Mouse (Mus musculus): ENCODE results near the gene Ppif. TPM values are rescaled to one million over a fixed set of nuclear protein-coding genes. Genes with fewer than 3 reads are reported as not detected.

The Ppif gene
- 10 to 100 TPM; 19.9 to 20.8 TPM for total RNA-seq (2021)

- intact Hi-C loops (cut with DNase I) = loop anchor here (10.0 kb wide), 1 partner anchor 1199 kb away; no protein-coding TSS in a partner anchor
- DNase-seq = peak; percentile 97
Observed at GRCm38 (mm10) chr14:25693888-25694568, at the start of gene Ppif. Gene Ppif (plus strand): TSS chr14:25694154.

GRCm38 (mm10) chr14:25645717-25646116 lies 48.2 kb upstream of the Ppif start:
- intact Hi-C loops (cut with DNase I) = no loop called here
- DNase-seq = no peak

GRCm38 (mm10) chr14:25646161-25646621 lies 47.8 kb upstream of the Ppif start:
- intact Hi-C loops (cut with DNase I) = no loop called here
- peak; percentile 53 for DNase-seq

- DNase-seq = no peak
- intact Hi-C loops (cut with DNase I) = no loop called here
Observed at GRCm38 (mm10) chr14:25651131-25651530, 42.8 kb upstream of the Ppif start.

- DNase-seq = no peak
- intact Hi-C loops (cut with DNase I) = no loop called here
Observed at GRCm38 (mm10) chr14:25651905-25652304, 42.0 kb upstream of the Ppif start.

- no peak for DNase-seq
- intact Hi-C loops (cut with DNase I) = no loop called here
Observed at GRCm38 (mm10) chr14:25654401-25655197, 39.4 kb upstream of the Ppif start.

- intact Hi-C loops (cut with DNase I) = no loop called here
- peak; percentile 65 for DNase-seq
Observed at GRCm38 (mm10) chr14:25660661-25661060, 33.3 kb upstream of the Ppif start.

- intact Hi-C loops (cut with DNase I) = no loop called here
- no peak for DNase-seq
Observed at GRCm38 (mm10) chr14:25661185-25661920, 32.6 kb upstream of the Ppif start.

GRCm38 (mm10) chr14:25663649-25664309 lies 30.2 kb upstream of the Ppif start:
- intact Hi-C loops (cut with DNase I) = no loop called here
- no peak for DNase-seq

- DNase-seq = no peak
- intact Hi-C loops (cut with DNase I) = no loop called here
Observed at GRCm38 (mm10) chr14:25664310-25664695, 29.7 kb upstream of the Ppif start.

- intact Hi-C loops (cut with DNase I) = no loop called here
- no peak for DNase-seq
Observed at GRCm38 (mm10) chr14:25665314-25665970, 28.5 kb upstream of the Ppif start.

- intact Hi-C loops (cut with DNase I) = no loop called here
- no peak for DNase-seq
Observed at GRCm38 (mm10) chr14:25666668-25667376, 27.1 kb upstream of the Ppif start.

- DNase-seq = no peak
- intact Hi-C loops (cut with DNase I) = no loop called here
Observed at GRCm38 (mm10) chr14:25667587-25667986, 26.4 kb upstream of the Ppif start.

GRCm38 (mm10) chr14:25679625-25680024 lies 14.3 kb upstream of the Ppif start:
- intact Hi-C loops (cut with DNase I) = no loop called here
- DNase-seq = no peak

GRCm38 (mm10) chr14:25682020-25682419 lies 11.9 kb upstream of the Ppif start:
- intact Hi-C loops (cut with DNase I) = no loop called here
- DNase-seq = no peak

GRCm38 (mm10) chr14:25686216-25686945 lies 7.6 kb upstream of the Ppif start:
- no peak for DNase-seq
- intact Hi-C loops (cut with DNase I) = no loop called here

- no peak for DNase-seq
- intact Hi-C loops (cut with DNase I) = no loop called here
Observed at GRCm38 (mm10) chr14:25686983-25687901, 6.7 kb upstream of the Ppif start.

Measured in left cerebral cortex, postnatal 4 days (tissue).